Mouse (Mus musculus) embryonic facial prominence, embryonic 15.5 days (tissue): ENCODE results near the gene Nudt7. TPM values are rescaled to one million over a fixed set of nuclear protein-coding genes. Genes with fewer than 3 reads are reported as not detected.

Source experiments
- ATAC-seq: fragments of 200-750 bp; cut with Nextera tagmentation; 2 replicates; pipeline ENCODE4 v1.8.0; 2017; ENCODE audit warnings: low read depth, moderate TSS enrichment; ENCODE audit not compliant: insufficient number of reproducible peaks, low FRiP score, low TSS enrichment
- H3K27ac ChIP-seq: fragments of 300-500 bp; sonication (generic); replicated peaks from 2 replicates; pipeline ENCODE4 v1.5.1; 2015; ENCODE audit warnings: mild to moderate bottlenecking, inconsistent platforms
- H3K27me3 ChIP-seq: fragments of 300-500 bp; sonication (generic); 2 replicates; pipeline ENCODE4 v1.6.1; 2015; ENCODE audit warnings: inconsistent platforms
- H3K36me3 ChIP-seq: fragments of 300-500 bp; sonication (generic); 2 replicates; pipeline ENCODE4 v1.6.1; 2015; ENCODE audit warnings: mild to moderate bottlenecking, inconsistent platforms
- H3K4me1 ChIP-seq: fragments of 300-500 bp; sonication (generic); 2 replicates; pipeline ENCODE4 v1.6.1; 2015; ENCODE audit warnings: inconsistent platforms
- H3K4me2 ChIP-seq: fragments of 300-500 bp; sonication (generic); replicated peaks from 2 replicates; pipeline ENCODE4 v1.6.1; 2015; ENCODE audit warnings: mild to moderate bottlenecking, inconsistent platforms
- H3K4me3 ChIP-seq: fragments of 300-500 bp; sonication (generic); replicated peaks from 2 replicates; pipeline ENCODE4 v1.5.1; 2015; ENCODE audit warnings: mild to moderate bottlenecking, inconsistent platforms
- H3K9ac ChIP-seq: fragments of 300-500 bp; sonication (generic); 2 replicates; pipeline ENCODE4 v1.6.1; 2015; ENCODE audit warnings: inconsistent platforms
- H3K9me3 ChIP-seq: fragments of 300-500 bp; sonication (generic); replicated peaks from 2 replicates; pipeline ENCODE4 v1.6.1; 2016; ENCODE audit warnings: inconsistent platforms
- WGBS: fragments of 180-500 bp; shearing (Covaris S2); methylation state at CpG from one replicate; pipeline ENCODE4 v1.1.7; 2015; 5-methylcytosine and 5-hydroxymethylcytosine counted together
- polyA plus RNA-seq: library from polyadenylated mRNA; unstranded; fragments of >200 nt; fragmentation: Nextera tagmentation; extraction: Ambion mirVana; gene quantifications from 2 replicates; pipeline ENCODE4 v1.2.1, GENCODE M21; 2015

Nudt7 gene
- polyA plus RNA-seq, 1 experiment from 2014 or later = 13.8 TPM

- peaks cover 6% of the 10 kb centered on the region; the same call in 1 of the 2 replicates for H3K36me3 ChIP-seq
- H3K27ac ChIP-seq = no peak overlapping the region
- H3K9me3 ChIP-seq = no peaks in the 10 kb centered on the region
- no peak overlapping the region for H3K4me2 ChIP-seq
- no peak for ATAC-seq
- 85% methylated on average over 4 of the region's 4 CpGs for WGBS
- no peak overlapping the region for H3K4me3 ChIP-seq
- H3K27me3 ChIP-seq = no peaks in the 10 kb centered on the region
- H3K4me1 ChIP-seq = no peaks in the 10 kb centered on the region
- H3K9ac ChIP-seq = no peak overlapping the region
These were observed 10.4 kb downstream of the Nudt7 start for GRCm38 (mm10) chr8:114143645-114144290.

DNA sequence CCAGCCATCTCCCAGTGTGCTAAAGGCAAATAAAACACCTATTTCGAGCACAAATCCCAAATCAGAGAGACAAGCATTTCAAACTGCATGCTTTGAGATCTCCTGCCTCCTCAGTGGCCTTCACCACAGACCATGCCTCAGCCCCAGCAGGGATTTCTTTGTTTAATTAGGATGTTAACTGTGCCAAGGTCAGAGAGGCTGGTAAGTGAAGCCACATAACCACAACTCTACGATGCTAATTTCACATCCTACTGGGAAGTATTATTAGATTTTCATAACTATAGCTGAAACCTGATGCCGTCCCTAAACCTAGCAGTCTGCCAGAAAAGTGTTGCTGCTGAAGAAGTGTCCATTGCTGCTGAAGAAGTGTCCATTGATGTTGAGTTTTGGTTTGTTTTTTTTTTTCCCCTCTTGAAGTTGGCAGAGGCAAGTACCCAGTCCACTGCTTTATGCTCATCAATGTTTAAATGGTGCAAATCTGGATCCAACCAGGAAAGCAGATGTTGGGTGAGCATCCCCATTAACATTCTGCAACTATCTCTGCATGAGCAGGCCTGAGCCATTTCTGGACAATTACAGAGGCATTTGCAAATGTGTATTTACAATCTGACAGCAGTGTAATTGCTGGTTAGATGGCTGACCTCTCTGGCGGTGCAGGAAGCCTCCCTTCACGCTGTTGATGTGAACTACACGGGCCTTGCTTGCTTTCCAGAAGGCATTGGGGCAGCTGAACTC is 20.1 kb downstream of the Nudt7 start:
- H3K4me2 ChIP-seq = no peak overlapping the region
- H3K4me1 ChIP-seq = peaks cover 7% of the 10 kb centered on the region; the same call in 1 of the 2 replicates
- no peak overlapping the region for H3K4me3 ChIP-seq
- H3K27ac ChIP-seq = no peak overlapping the region
- H3K9ac ChIP-seq = no peak overlapping the region
- WGBS = 43% methylated on average over 6 of the region's 6 CpGs
- no peak for ATAC-seq
- no peaks in the 10 kb centered on the region for H3K9me3 ChIP-seq
- H3K27me3 ChIP-seq = no peaks in the 10 kb centered on the region
- peaks cover 3% of the 10 kb centered on the region; the same call in 1 of the 2 replicates for H3K36me3 ChIP-seq

GRCm38 (mm10) chr8:114158586-114158985 is 25.2 kb downstream of the Nudt7 start:
- H3K27ac ChIP-seq = no peak overlapping the region
- no peaks in the 10 kb centered on the region for H3K9me3 ChIP-seq
- 70% methylated on average over 2 of the region's 2 CpGs for WGBS

DNA sequence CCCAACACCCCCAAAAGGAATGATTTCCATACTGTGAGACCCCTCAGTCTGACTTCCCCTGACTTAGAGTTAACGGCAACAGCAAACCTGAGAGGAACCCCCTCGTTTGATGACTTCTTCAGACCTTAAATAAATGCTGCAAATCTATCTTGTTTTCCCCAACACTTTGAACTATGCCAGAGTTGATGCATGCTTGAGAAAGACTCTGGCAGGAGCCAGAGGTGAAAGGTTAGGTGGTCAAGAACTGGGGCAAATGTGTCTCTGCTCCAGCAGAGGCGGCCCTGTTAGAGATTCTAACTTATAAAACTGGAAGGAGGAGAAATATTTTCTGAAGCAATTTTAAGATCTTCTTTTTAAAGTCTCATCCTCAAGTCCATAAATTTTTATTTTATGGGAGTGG is 26.3 kb downstream of the Nudt7 start:
- H3K9ac ChIP-seq = no peak overlapping the region
- H3K4me3 ChIP-seq = no peak overlapping the region
- ATAC-seq = no peak
- no peaks in the 10 kb centered on the region for H3K9me3 ChIP-seq
- no peak overlapping the region for H3K4me2 ChIP-seq
- H3K36me3 ChIP-seq = no peaks in the 10 kb centered on the region
- H3K27ac ChIP-seq = no peak overlapping the region
- 84% methylated on average over 3 of the region's 3 CpGs for WGBS
- no peaks in the 10 kb centered on the region for H3K27me3 ChIP-seq
- no peaks in the 10 kb centered on the region for H3K4me1 ChIP-seq

More at GRCm38 (mm10) chr8:114158586-114158985, 25.2 kb downstream of the Nudt7 start:
- no peak overlapping the region for H3K9ac ChIP-seq
- H3K27me3 ChIP-seq = no peaks in the 10 kb centered on the region
- ATAC-seq = no peak
- no peaks in the 10 kb centered on the region for H3K36me3 ChIP-seq
- H3K4me1 ChIP-seq = peaks cover 3% of the 10 kb centered on the region; the same call in 1 of the 2 replicates
- no peak overlapping the region for H3K4me2 ChIP-seq
- H3K4me3 ChIP-seq = no peak overlapping the region

GRCm38 (mm10) chr8:114163871-114164270 is 30.5 kb downstream of the Nudt7 start:
- H3K4me3 ChIP-seq = no peak overlapping the region
- H3K4me1 ChIP-seq = no peaks in the 10 kb centered on the region
- H3K4me2 ChIP-seq = no peak overlapping the region
- 82% methylated on average over 3 of the region's 3 CpGs for WGBS
- no peaks in the 10 kb centered on the region for H3K36me3 ChIP-seq
- H3K9me3 ChIP-seq = no peaks in the 10 kb centered on the region
- no peak overlapping the region for H3K9ac ChIP-seq
- no peak overlapping the region for H3K27ac ChIP-seq
- ATAC-seq = no peak
- H3K27me3 ChIP-seq = no peaks in the 10 kb centered on the region

- Histone ChIP-seq H3K27ac (no peak overlapping the region), H3K4me2 (no peak overlapping the region), H3K36me3 (no peaks in the 10 kb centered on the region), H3K9me3 (no peaks in the 10 kb centered on the region), H3K9ac (no peak overlapping the region), H3K4me3 (no peak overlapping the region), H3K27me3 (no peaks in the 10 kb centered on the region), H3K4me1 (no peaks in the 10 kb centered on the region)
- ATAC-seq = no peak
- 82% methylated on average over 6 of the region's 6 CpGs for WGBS
These were observed 31.2 kb downstream of the Nudt7 start for GRCm38 (mm10) chr8:114164444-114165096.

GRCm38 (mm10) chr8:114165741-114166140 is 32.4 kb downstream of the Nudt7 start:
- WGBS = 46% methylated on average over 2 of the region's 2 CpGs
- H3K27me3 ChIP-seq = no peaks in the 10 kb centered on the region
- no peak overlapping the region for H3K27ac ChIP-seq
- no peak for ATAC-seq
- no peaks in the 10 kb centered on the region for H3K36me3 ChIP-seq
- H3K9me3 ChIP-seq = no peaks in the 10 kb centered on the region
- no peak overlapping the region for H3K4me2 ChIP-seq
- no peak overlapping the region for H3K4me3 ChIP-seq
- H3K4me1 ChIP-seq = no peaks in the 10 kb centered on the region
- H3K9ac ChIP-seq = no peak overlapping the region

DNA sequence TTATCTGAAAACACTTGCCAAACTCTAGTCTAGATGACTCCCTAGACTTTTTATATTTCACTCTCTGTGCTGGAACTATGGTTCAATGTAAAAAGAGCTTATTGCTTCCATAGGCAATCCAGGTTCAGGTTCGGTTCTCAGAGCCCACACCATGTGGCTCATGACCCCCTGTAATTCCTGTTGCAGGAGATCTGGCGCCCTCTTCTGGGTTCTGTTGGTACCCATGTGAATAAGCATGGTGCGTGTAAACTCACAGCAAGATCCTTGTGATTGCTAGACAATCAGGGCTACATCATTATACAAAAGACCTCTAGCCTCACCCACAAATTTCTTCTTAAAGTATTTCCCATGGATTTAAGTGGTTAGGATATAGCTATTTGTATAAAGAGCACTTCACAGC is 43.4 kb downstream of the Nudt7 start:
- no peak for ATAC-seq
- Histone ChIP-seq H3K4me1 (no peaks in the 10 kb centered on the region), H3K9ac (no peak overlapping the region), H3K27ac (no peak overlapping the region), H3K27me3 (no peaks in the 10 kb centered on the region), H3K36me3 (no peaks in the 10 kb centered on the region), H3K4me2 (no peak overlapping the region), H3K4me3 (no peak overlapping the region), H3K9me3 (no peaks in the 10 kb centered on the region)
- WGBS = 59% methylated on average over 3 of the region's 3 CpGs

- Histone ChIP-seq H3K9me3 (no peaks in the 10 kb centered on the region), H3K4me1 (no peaks in the 10 kb centered on the region), H3K4me2 (no peak overlapping the region), H3K36me3 (no peaks in the 10 kb centered on the region), H3K27me3 (no peaks in the 10 kb centered on the region), H3K9ac (no peak overlapping the region), H3K27ac (no peak overlapping the region), H3K4me3 (no peak overlapping the region)
- WGBS = 86% methylated on average over 5 of the region's 5 CpGs
- no peak for ATAC-seq
These were observed 60.0 kb downstream of the Nudt7 start for GRCm38 (mm10) chr8:114193334-114193733.

- no peaks in the 10 kb centered on the region for H3K4me1 ChIP-seq
These were observed 65.6 kb downstream of the Nudt7 start for GRCm38 (mm10) chr8:114198990-114199389.

More at GRCm38 (mm10) chr8:114198990-114199389, 65.6 kb downstream of the Nudt7 start:
- ATAC-seq = no peak
- H3K27ac ChIP-seq = no peak overlapping the region
- H3K9me3 ChIP-seq = no peaks in the 10 kb centered on the region
- no peak overlapping the region for H3K4me3 ChIP-seq
- H3K36me3 ChIP-seq = no peaks in the 10 kb centered on the region
- peaks cover 11% of the 10 kb centered on the region; the same call in 1 of the 2 replicates for H3K27me3 ChIP-seq
- 31% methylated on average over 2 of the region's 2 CpGs for WGBS
- H3K9ac ChIP-seq = no peak overlapping the region
- H3K4me2 ChIP-seq = no peak overlapping the region
